Mouse (Mus musculus) adrenal gland, postnatal 14 days (tissue): ENCODE measurements at regions not wholly inside any gene's neighbourhood (a gene's known extent, or its start where the extent isn't known, plus 50 kb on each side); places are given as distances from the start of the nearest gene placed in this dataset.
A peak's percentile ranks its signal among the peaks of the same experiment; 100 is the strongest.

ENCODE experiments used
- DNase-seq: peaks from one replicate; pipeline ENCODE4 v3.0.0; 2021; ENCODE audit warnings: mixed read lengths

- DNase-seq: no peak
Observed at GRCm38 (mm10) chr12:16477572-16477971, 133.2 kb downstream of the Lpin1 start.

- DNase-seq: no peak
Observed at GRCm38 (mm10) chr12:16474361-16475080, 136.2 kb downstream of the Lpin1 start.

GRCm38 (mm10) chr12:16457419-16457818, 153.3 kb downstream of the Lpin1 start:
- DNase-seq: no peak

GRCm38 (mm10) chr12:16450771-16451435, 159.9 kb downstream of the Lpin1 start:
- DNase-seq: peak; percentile 27

GRCm38 (mm10) chr12:16438717-16439116, 172.0 kb downstream of the Lpin1 start:
- no peak for DNase-seq

GRCm38 (mm10) chr12:16436961-16437360, 173.8 kb downstream of the Lpin1 start:
- DNase-seq: no peak

GRCm38 (mm10) chr12:16436255-16436654, 174.5 kb downstream of the Lpin1 start:
- DNase-seq: no peak

- DNase-seq: no peak
Observed at GRCm38 (mm10) chr12:16434739-16435138, 176.0 kb downstream of the Lpin1 start.

GRCm38 (mm10) chr12:16434225-16434624, 176.5 kb downstream of the Lpin1 start:
- DNase-seq: no peak

- DNase-seq: no peak
Observed at GRCm38 (mm10) chr12:16425980-16426379, 184.8 kb downstream of the Lpin1 start.

- DNase-seq: no peak
Observed at GRCm38 (mm10) chr12:16424526-16424925, 186.2 kb downstream of the Lpin1 start.

GRCm38 (mm10) chr12:16395720-16396119, 215.0 kb downstream of the Lpin1 start:
- peak; percentile 11 for DNase-seq

- no peak for DNase-seq
Observed at GRCm38 (mm10) chr12:16392851-16393250, 217.9 kb downstream of the Lpin1 start.

- no peak for DNase-seq
Observed at GRCm38 (mm10) chr12:16391630-16392269, 219.0 kb downstream of the Lpin1 start.

- no peak for DNase-seq
Observed at GRCm38 (mm10) chr12:16391163-16391562, 219.6 kb downstream of the Lpin1 start.

- no peak for DNase-seq
Observed at GRCm38 (mm10) chr12:16387035-16387434, 223.7 kb downstream of the Lpin1 start.

- no peak for DNase-seq
Observed at GRCm38 (mm10) chr12:16384396-16384795, 226.4 kb downstream of the Lpin1 start.

- DNase-seq: peak; percentile 9
Observed at GRCm38 (mm10) chr12:16383499-16383935, 227.2 kb downstream of the Lpin1 start.

- DNase-seq: no peak
Observed at GRCm38 (mm10) chr12:16382417-16382988, 228.3 kb downstream of the Lpin1 start.

GRCm38 (mm10) chr12:16381026-16381425, 229.7 kb downstream of the Lpin1 start:
- no peak for DNase-seq

- no peak for DNase-seq
Observed at GRCm38 (mm10) chr12:16380346-16380745, 230.4 kb downstream of the Lpin1 start.

- no peak for DNase-seq
Observed at GRCm38 (mm10) chr12:16379415-16379814, 231.4 kb downstream of the Lpin1 start.

- no peak for DNase-seq
Observed at GRCm38 (mm10) chr12:16378501-16378900, 232.3 kb downstream of the Lpin1 start.
